18 mouse cellular contexts compared by ENCODE assay signal in genomic region chr8:3214601-3215000, GRCm38 (mm10).
DNase-seq lines count a peak whose midpoint lies in the region; ATAC-seq and TF ChIP-seq lines count a peak whose summit lies in the region.
"Had no signal": no experiment of that assay in that cellular context is flagged by ENCODE, and none has a peak within 500 bp of the region (broad histone marks: within the 10 kb centered on the region; RNA-seq: fewer than 3 reads in every experiment).

No protein-coding gene starts in this region.

- TF ChIP-seq CTCF in heart, adult 2 months (IDR thresholded peaks at IDR 0.05), result no peak
- TF ChIP-seq CTCF in kidney, adult 2 months (conservative IDR thresholded peaks at IDR 0.05; ENCODE audit: insufficient read depth, insufficient read length, low read depth, low read length), result no peak
- no peak for TF ChIP-seq CTCF in stomach, postnatal 0 days (IDR thresholded peaks at IDR 0.05; ENCODE audit: low read depth)

- 0 out of 2 replicates have a peak, but pooled peaks cover 2% of the 10 kb centered on the region for H3K79me2 ChIP-seq in heart, adult 2 months (replicated peaks; ENCODE audit: control insufficient read depth, insufficient read depth, low read length)

- TF ChIP-seq POLR2A in heart, adult 2 months (IDR thresholded peaks at IDR 0.05; ENCODE audit: insufficient read depth, low read depth, low read length), result no peak
- no peak for TF ChIP-seq POLR2A in kidney, adult 2 months (IDR thresholded peaks at IDR 0.05; ENCODE audit: low read depth, low read length)

- H3K27me3 ChIP-seq in heart, adult 2 months (ENCODE audit: control insufficient read depth, insufficient read depth, low read length), result no peaks in the 10 kb centered on the region
- no peaks in the 10 kb centered on the region for H3K27me3 ChIP-seq in kidney, adult 2 months (replicated peaks; ENCODE audit: control insufficient read depth, insufficient read depth, low read length)
- H3K27me3 ChIP-seq in neural tube, embryonic 13.5 days, result no peaks in the 10 kb centered on the region
- H3K27me3 ChIP-seq in stomach, postnatal 0 days (ENCODE audit: control insufficient read depth, insufficient read depth, low read length), result no peaks in the 10 kb centered on the region
- H3K27me3 ChIP-seq: forebrain, embryonic 12.5 days; megakaryocyte, embryonic 14.5 days had no signal

- intact Hi-C loops in heart, adult 2 months (cut with DNase I), result no loop called here

- WGBS in heart, adult 2 months, result 91% methylated on average over 1 of the region's 1 CpGs
- 81% methylated on average over 1 of the region's 1 CpGs for WGBS in kidney, adult 2 months
- WGBS in neural tube, embryonic 13.5 days, result 94% methylated on average over 1 of the region's 1 CpGs
- WGBS in stomach, postnatal 0 days, result 79% methylated on average over 1 of the region's 1 CpGs

- peak overlapping the region; percentile 61 for H3K27ac ChIP-seq in heart, adult 2 months
- H3K27ac ChIP-seq in kidney, adult 2 months (ENCODE audit: insufficient read depth, low read depth, low read length), result peak overlapping the region; percentile 58; the same call in 1 of the 2 replicates
- H3K27ac ChIP-seq in neural tube, embryonic 13.5 days (replicated peaks), result peak overlapping the region; percentile 29; the same call in 1 of the 2 replicates
- no peak overlapping the region for H3K27ac ChIP-seq in stomach, postnatal 0 days (replicated peaks)
- H3K27ac ChIP-seq: forebrain, embryonic 12.5 days; kidney, postnatal 0 days; liver, embryonic 14.5 days had no signal

- no peak overlapping the region for H3K4me2 ChIP-seq in neural tube, embryonic 13.5 days
- no peak overlapping the region for H3K4me2 ChIP-seq in stomach, postnatal 0 days (replicated peaks; ENCODE audit: low read depth)
- H3K4me2 ChIP-seq: forebrain, embryonic 12.5 days; hindbrain, embryonic 14.5 days had no signal

- H3K9me3 ChIP-seq in neural tube, embryonic 13.5 days, result no peaks in the 10 kb centered on the region
- H3K9me3 ChIP-seq in stomach, postnatal 0 days (ENCODE audit: control insufficient read depth, low read length), result no peaks in the 10 kb centered on the region
- H3K9me3 ChIP-seq: forebrain, embryonic 12.5 days; megakaryocyte, embryonic 14.5 days had no signal

- no peak for DNase-seq in heart, adult 2 months
- no peak for DNase-seq in heart, adult 9 months (ENCODE audit: low spot score in 2 of 2)
- no peak for DNase-seq in kidney, adult 2 months
- no peak for DNase-seq in kidney, postnatal 36 days
- DNase-seq in neural tube, embryonic 10.5 days (ENCODE audit: extremely low spot score, low spot score), result no peak
- no peak for DNase-seq in stomach, postnatal 0 days (ENCODE audit: low spot score)
- DNase-seq in cerebellum, adult 11 months, result no peak
- DNase-seq: cerebellum, adult 2 months; cerebellum, postnatal 36 days; gastrocnemius, postnatal 14 days; lung, postnatal 14 days; thymus, postnatal 25 days had no signal

- H3K9ac ChIP-seq in heart, adult 2 months (ENCODE audit: low read depth, low read length), result no peak overlapping the region
- H3K9ac ChIP-seq in neural tube, embryonic 13.5 days, result no peak overlapping the region
- no peak overlapping the region for H3K9ac ChIP-seq in stomach, postnatal 0 days (ENCODE audit: low read length)
- H3K9ac ChIP-seq: forebrain, embryonic 12.5 days; hindbrain, embryonic 14.5 days; liver, embryonic 14.5 days had no signal

- peaks cover 34% of the 10 kb centered on the region for H3K4me1 ChIP-seq in heart, adult 2 months (ENCODE audit: control insufficient read depth, insufficient read depth, low read length)
- H3K4me1 ChIP-seq in kidney, adult 2 months (ENCODE audit: control insufficient read depth, insufficient read depth, low read length), result peaks cover 43% of the 10 kb centered on the region
- H3K4me1 ChIP-seq in neural tube, embryonic 13.5 days (replicated peaks), result peaks cover 17% of the 10 kb centered on the region; the same call in 1 of the 2 replicates
- no peaks in the 10 kb centered on the region for H3K4me1 ChIP-seq in stomach, postnatal 0 days (replicated peaks; ENCODE audit: control insufficient read depth, insufficient read depth)
- H3K4me1 ChIP-seq: forebrain, embryonic 12.5 days had no signal

- ATAC-seq in neural tube, embryonic 13.5 days (ENCODE audit: low read depth), result no peak
- ATAC-seq in stomach, postnatal 0 days (ENCODE audit: low FRiP score, low TSS enrichment), result 0 out of 2 replicates have a peak, but pooled peaks have one; percentile 48

- TF ChIP-seq EP300 in heart, adult 2 months (IDR thresholded peaks at IDR 0.05; ENCODE audit: insufficient read depth, low read depth, low read length), result no peak
- no peak for TF ChIP-seq EP300 in stomach, postnatal 0 days (optimal IDR thresholded peaks at IDR 0.05)

- no peak overlapping the region for H3K4me3 ChIP-seq in heart, adult 2 months
- H3K4me3 ChIP-seq in kidney, adult 2 months (ENCODE audit: insufficient read depth, low read depth, low read length), result no peak overlapping the region
- H3K4me3 ChIP-seq in neural tube, embryonic 13.5 days, result no peak overlapping the region
- H3K4me3 ChIP-seq in stomach, postnatal 0 days (ENCODE audit: low read depth, low read length), result no peak overlapping the region
- H3K4me3 ChIP-seq: forebrain, embryonic 12.5 days had no signal

- peaks cover 17% of the 10 kb centered on the region for H3K36me3 ChIP-seq in heart, adult 2 months (ENCODE audit: control insufficient read depth, insufficient read depth, low read length)
- no peaks in the 10 kb centered on the region for H3K36me3 ChIP-seq in kidney, adult 2 months (ENCODE audit: control insufficient read depth, insufficient read depth, low read length)
- H3K36me3 ChIP-seq in neural tube, embryonic 13.5 days, result peaks cover 14% of the 10 kb centered on the region
- H3K36me3 ChIP-seq in stomach, postnatal 0 days (ENCODE audit: control insufficient read depth, insufficient read depth, low read length), result no peaks in the 10 kb centered on the region
